Mouse (Mus musculus) layer of hippocampus, postnatal 36 days (tissue): ENCODE measurements around the gene Six1. TPM values are rescaled to one million over a fixed set of nuclear protein-coding genes. Genes with fewer than 3 reads are reported as not detected.
A peak's percentile ranks its signal among the peaks of the same experiment; 100 is the strongest.
"Not testable (repeated sequence)": the region's sequence is repeated elsewhere in the genome, so short reads cannot be mapped to it uniquely, and the experiment has no call there.

Source experiments
- DNase-seq, 2 experiments: peaks; one replicate each; pipeline ENCODE4 v3.0.0; 2022
- total RNA-seq, 2 experiments: library from RNA; stranded (reverse); gene quantifications; 2 replicates each; pipeline ENCODE4 v1.2.3; 2021

Six1 gene
- under 1 TPM in 1 of 2 experiments, not detected in 1; 0.22 TPM for total RNA-seq

- DNase-seq = peak in 1 of 2 experiments; percentile 11
These were observed at the start of gene Six1 for GRCm38 (mm10) chr12:73053668-73054241. Gene Six1 (minus strand): TSS chr12:73053887.

- no peak for DNase-seq
These were observed 44.9 kb upstream of the Six1 start for GRCm38 (mm10) chr12:73098593-73098992.

- not testable (repeated sequence) for DNase-seq
These were observed 42.5 kb upstream of the Six1 start for GRCm38 (mm10) chr12:73096177-73096576.

GRCm38 (mm10) chr12:73094605-73095004 is 40.9 kb upstream of the Six1 start:
- no peak for DNase-seq

- no peak for DNase-seq
These were observed 40.5 kb upstream of the Six1 start for GRCm38 (mm10) chr12:73094189-73094588.

- DNase-seq = no peak
These were observed 37.1 kb upstream of the Six1 start for GRCm38 (mm10) chr12:73090672-73091335.

GRCm38 (mm10) chr12:73088911-73089310 is 35.2 kb upstream of the Six1 start:
- no peak for DNase-seq

GRCm38 (mm10) chr12:73088500-73088899 is 34.8 kb upstream of the Six1 start:
- no peak for DNase-seq

- no peak for DNase-seq
These were observed 33.4 kb upstream of the Six1 start for GRCm38 (mm10) chr12:73087086-73087485.

- no peak for DNase-seq
These were observed 32.3 kb upstream of the Six1 start for GRCm38 (mm10) chr12:73085739-73086630.

- DNase-seq = no peak
These were observed 30.1 kb upstream of the Six1 start for GRCm38 (mm10) chr12:73083773-73084172.

- DNase-seq = not testable (repeated sequence)
These were observed 28.1 kb upstream of the Six1 start for GRCm38 (mm10) chr12:73081828-73082227.

GRCm38 (mm10) chr12:73060805-73061410 is 7.2 kb upstream of the Six1 start:
- no peak for DNase-seq

- no peak for DNase-seq
These were observed 3.8 kb upstream of the Six1 start for GRCm38 (mm10) chr12:73057492-73057891.

- no peak for DNase-seq
These were observed 1.8 kb upstream of the Six1 start for GRCm38 (mm10) chr12:73055451-73055850.

- DNase-seq = no peak
These were observed 994 bp upstream of the Six1 start for GRCm38 (mm10) chr12:73054576-73055185.

- DNase-seq = no peak
These were observed 766 bp downstream of the Six1 start for GRCm38 (mm10) chr12:73052651-73053591.

GRCm38 (mm10) chr12:73052036-73052650 is 1.5 kb downstream of the Six1 start:
- DNase-seq = no peak

GRCm38 (mm10) chr12:73050811-73051580 is 2.7 kb downstream of the Six1 start:
- no peak for DNase-seq

GRCm38 (mm10) chr12:73050305-73050704 is 3.4 kb downstream of the Six1 start:
- DNase-seq = no peak
